Comparison of ENCODE assay signal across 17 mouse cellular contexts in the genomic region with DNA sequence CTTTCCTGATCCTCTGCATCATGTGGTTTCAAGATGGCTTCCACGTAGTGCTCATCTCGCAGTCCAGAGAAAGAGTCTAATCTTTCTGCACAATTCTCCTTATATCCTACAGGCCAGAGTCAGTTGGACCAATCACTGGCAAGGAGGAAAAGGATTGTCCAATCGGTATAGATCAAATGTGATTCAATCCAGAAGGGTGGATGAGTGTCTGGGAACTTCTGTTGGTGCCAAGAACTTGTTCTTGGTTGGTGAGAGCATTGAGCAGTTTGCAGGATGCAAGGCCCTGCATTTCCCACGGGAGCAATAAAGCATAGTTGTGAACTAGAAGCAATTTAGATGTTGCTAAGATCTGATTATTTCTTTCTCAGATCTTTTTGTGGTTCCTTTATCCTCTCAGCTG. TPM values are rescaled to one million over a fixed set of nuclear protein-coding genes. Genes with fewer than 3 reads are reported as not detected.
DNase-seq lines count a peak whose midpoint lies in the region.
"Had no signal": no experiment of that assay in that cellular context is flagged by ENCODE, and none has a peak within 500 bp of the region (broad histone marks: within the 10 kb centered on the region; RNA-seq: fewer than 3 reads in every experiment).

No protein-coding gene starts in this region.

- DNase-seq in gastrocnemius, adult 18-20 months (ENCODE audit: low spot score) = peak; percentile 17
- no peak for DNase-seq in gastrocnemius, postnatal 10 days
- peak; percentile 41 for DNase-seq in 3134 (ENCODE audit: extremely low read depth, insufficient read length, low spot score)
- peak; percentile 79 for DNase-seq in NIH3T3 (ENCODE audit: low read depth)
- peak; percentile 49 for DNase-seq in skeletal muscle tissue, adult 2 months (ENCODE audit: low read depth, low spot score)
- DNase-seq in kidney, adult 9 months = no peak
- DNase-seq in spleen, postnatal 36 days (ENCODE audit: low spot score in 2 of 2) = no peak
- DNase-seq: adrenal gland, adult 2 months; adrenal gland, postnatal 14 days; cerebellum, adult 11 months; cerebellum, adult 2 months; cerebellum, adult 9-11 months; cerebellum, postnatal 25 days; embryo, embryonic 11 days; gastrocnemius, postnatal 36 days; heart, adult 2 months; heart, postnatal 14 days had no signal

RNA-seq across cellular contexts. Expression of gene Adora2b, which starts 4.3 kb away (rescaled TPM):
- total RNA-seq in gastrocnemius, adult 18-20 months (2021) = under 1 TPM; 0.43 to 0.84 TPM
- total RNA-seq in gastrocnemius, postnatal 10 days (2021) = 1 to 10 TPM in 1 of 2 experiments, under 1 TPM in 1; 0.88 to 1.3 TPM

RNA-seq across cellular contexts. Expression of gene Zswim7, which starts 36.7 kb away (rescaled TPM):
- total RNA-seq in gastrocnemius, adult 18-20 months (2021) = 10 to 100 TPM; 43.2 to 46.5 TPM
- total RNA-seq in gastrocnemius, postnatal 10 days (2021) = 10 to 100 TPM; 15.2 to 17.9 TPM

RNA-seq across cellular contexts. Expression of gene Ttc19, which starts 36.8 kb away (rescaled TPM):
- 10 to 100 TPM; 38.3 to 40.6 TPM for total RNA-seq in gastrocnemius, adult 18-20 months (2021)
- total RNA-seq in gastrocnemius, postnatal 10 days (2021) = 10 to 100 TPM; 21.3 to 23.0 TPM

Comparison
In these comparisons a context has a peak if more than half of its experiments do, and no peak if none do; other contexts are left out.
1. DNase-seq: peak in gastrocnemius, adult 18-20 months (single experiment), 3134 (single experiment), NIH3T3 (single experiment) and skeletal muscle tissue, adult 2 months (single experiment); none in gastrocnemius, postnatal 10 days (single experiment), kidney, adult 9 months (single experiment) and spleen, postnatal 36 days (0 of 2).